Mouse (Mus musculus) brain, embryonic 14.5 days (tissue): ENCODE results near the gene Dcaf17.

Experiments used
- CTCF ChIP-seq: fragments of 200-500 bp; IDR thresholded peaks from 2 replicates; pipeline ENCODE4 v1.5.1; 2012; ENCODE audit warnings: inconsistent platforms, mild to moderate bottlenecking, moderate library complexity, borderline replicate concordance; ENCODE audit not compliant: insufficient read depth, insufficient read length; ENCODE audit errors: extremely low read depth
- POLR2A ChIP-seq: fragments of 200-500 bp; IDR thresholded peaks from 2 replicates; pipeline ENCODE4 v1.6.1; 2012; ENCODE audit warnings: mild to moderate bottlenecking, inconsistent platforms, borderline replicate concordance; ENCODE audit not compliant: poor library complexity, insufficient read depth, insufficient read length, severe bottlenecking; ENCODE audit errors: extremely low read depth

GRCm38 (mm10) chr2:71020674-71021073, 34.5 kb upstream of the Dcaf17 start:
- TF ChIP-seq CTCF (no peak), POLR2A (no peak)
